In the genomic region with DNA sequence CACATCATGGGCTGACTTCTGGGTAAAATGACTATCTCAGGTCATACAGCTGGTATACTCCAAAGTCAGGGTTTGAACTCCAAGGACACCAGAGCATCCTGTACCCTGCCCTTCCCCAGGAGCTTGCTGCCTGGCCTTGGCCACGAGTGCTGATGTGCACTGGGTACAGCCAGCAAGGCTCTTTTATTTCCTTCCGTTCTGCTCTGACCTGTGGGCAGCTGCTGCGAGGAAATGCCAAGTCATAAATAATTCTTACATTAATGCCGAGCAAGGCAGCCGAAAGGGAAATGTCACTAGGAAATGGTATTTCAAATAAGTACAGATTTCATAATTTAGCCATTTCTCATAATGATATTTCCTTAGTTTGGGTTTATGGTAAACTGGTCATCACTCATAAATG, we compare ENCODE assay signal across 16 mouse cellular contexts. TPM values are rescaled to one million over a fixed set of nuclear protein-coding genes. Genes with fewer than 3 reads are reported as not detected.
DNase-seq lines count a peak whose midpoint lies in the region; ATAC-seq lines count a peak whose summit lies in the region.
"Had no signal": no experiment of that assay in that cellular context is flagged by ENCODE, and none has a peak within 500 bp of the region (broad histone marks: within the 10 kb centered on the region; RNA-seq: fewer than 3 reads in every experiment).

No protein-coding gene starts in this region.

- DNase-seq in kidney, adult 9 months: peak; percentile 28
- no peak for DNase-seq in thymus, postnatal 14 days
- no peak for DNase-seq in cerebellum, adult 11-12 months
- no peak for DNase-seq in cerebellum, adult 9-10 months
- DNase-seq: cerebellum, postnatal 14 days; right cerebral cortex, postnatal 4 days had no signal

- WGBS in midbrain, embryonic 15.5 days: 57% methylated on average over 5 of the region's 5 CpGs
- 71% methylated on average over 5 of the region's 5 CpGs for WGBS in midbrain, embryonic 13.5 days
- 48% methylated on average over 5 of the region's 5 CpGs for WGBS in lung, embryonic 15.5 days

- H3K9ac ChIP-seq in midbrain, embryonic 15.5 days: no peak overlapping the region
- H3K9ac ChIP-seq in midbrain, embryonic 13.5 days (replicated peaks): no peak overlapping the region
- H3K9ac ChIP-seq in lung, embryonic 15.5 days: no peak overlapping the region
- H3K9ac ChIP-seq: embryonic facial prominence, embryonic 15.5 days; forebrain, embryonic 15.5 days; limb, embryonic 15.5 days had no signal

- H3K4me2 ChIP-seq in midbrain, embryonic 15.5 days: no peak overlapping the region
- no peak overlapping the region for H3K4me2 ChIP-seq in midbrain, embryonic 13.5 days (replicated peaks)
- no peak overlapping the region for H3K4me2 ChIP-seq in lung, embryonic 15.5 days
- H3K4me2 ChIP-seq: embryonic facial prominence, embryonic 15.5 days; forebrain, embryonic 15.5 days; limb, embryonic 15.5 days had no signal

- no peaks in the 10 kb centered on the region for H3K36me3 ChIP-seq in midbrain, embryonic 15.5 days (replicated peaks)
- no peaks in the 10 kb centered on the region for H3K36me3 ChIP-seq in midbrain, embryonic 13.5 days
- H3K36me3 ChIP-seq in lung, embryonic 15.5 days: no peaks in the 10 kb centered on the region
- H3K36me3 ChIP-seq: embryonic facial prominence, embryonic 15.5 days; forebrain, embryonic 15.5 days; limb, embryonic 15.5 days had no signal

- H3K9me3 ChIP-seq in midbrain, embryonic 15.5 days: no peaks in the 10 kb centered on the region
- no peaks in the 10 kb centered on the region for H3K9me3 ChIP-seq in midbrain, embryonic 13.5 days
- H3K9me3 ChIP-seq in lung, embryonic 15.5 days: no peaks in the 10 kb centered on the region
- H3K9me3 ChIP-seq: embryonic facial prominence, embryonic 15.5 days; forebrain, embryonic 15.5 days; limb, embryonic 15.5 days had no signal

- ATAC-seq in midbrain, embryonic 15.5 days (replicated peaks): 0 out of 2 replicates have a peak, but pooled peaks have one; percentile 54
- no peak for ATAC-seq in midbrain, embryonic 13.5 days
- 0 out of 2 replicates have a peak, but pooled peaks have one; percentile 60 for ATAC-seq in lung, embryonic 15.5 days (ENCODE audit: borderline replicate concordance, extremely low read depth, low FRiP score, low TSS enrichment)
- ATAC-seq: forebrain, embryonic 15.5 days had no signal

- H3K4me3 ChIP-seq in midbrain, embryonic 15.5 days: no peak overlapping the region
- H3K4me3 ChIP-seq in midbrain, embryonic 13.5 days (replicated peaks): no peak overlapping the region
- no peak overlapping the region for H3K4me3 ChIP-seq in lung, embryonic 15.5 days
- H3K4me3 ChIP-seq: embryonic facial prominence, embryonic 15.5 days; forebrain, embryonic 15.5 days; heart, adult 2 months; left cerebral cortex, adult 2 months; limb, embryonic 15.5 days had no signal

- H3K4me1 ChIP-seq in midbrain, embryonic 15.5 days: no peaks in the 10 kb centered on the region
- no peaks in the 10 kb centered on the region for H3K4me1 ChIP-seq in midbrain, embryonic 13.5 days (replicated peaks)
- H3K4me1 ChIP-seq in lung, embryonic 15.5 days: no peaks in the 10 kb centered on the region
- H3K4me1 ChIP-seq: embryonic facial prominence, embryonic 15.5 days; forebrain, embryonic 15.5 days had no signal

- H3K27me3 ChIP-seq in midbrain, embryonic 15.5 days (replicated peaks): no peaks in the 10 kb centered on the region
- H3K27me3 ChIP-seq in midbrain, embryonic 13.5 days: no peaks in the 10 kb centered on the region
- no peaks in the 10 kb centered on the region for H3K27me3 ChIP-seq in lung, embryonic 15.5 days
- H3K27me3 ChIP-seq: embryonic facial prominence, embryonic 15.5 days; forebrain, embryonic 15.5 days; limb, embryonic 15.5 days had no signal

- no peak overlapping the region for H3K27ac ChIP-seq in midbrain, embryonic 15.5 days
- no peak overlapping the region for H3K27ac ChIP-seq in midbrain, embryonic 13.5 days
- H3K27ac ChIP-seq in lung, embryonic 15.5 days: no peak overlapping the region
- H3K27ac ChIP-seq: embryonic facial prominence, embryonic 15.5 days; forebrain, embryonic 15.5 days; heart, adult 2 months; left cerebral cortex, adult 2 months; limb, embryonic 15.5 days; stomach, postnatal 0 days had no signal

RNA-seq across cellular contexts. Expression of gene Gm47791, which starts 27.3 kb away (rescaled TPM):
- not detected in 2 replicates for polyA plus RNA-seq in midbrain, embryonic 15.5 days (2015; fragmentation: Nextera tagmentation; extraction: Ambion mirVana)
- not detected in 2 replicates for polyA plus RNA-seq in midbrain, embryonic 13.5 days (2015; fragmentation: Nextera tagmentation; extraction: Ambion mirVana)
- not detected in 2 replicates for polyA plus RNA-seq in lung, embryonic 15.5 days (2015; fragmentation: Nextera tagmentation; extraction: Ambion mirVana)
- polyA plus RNA-seq: forebrain, embryonic 15.5 days; heart, adult 2 months; limb, embryonic 15.5 days; midbrain, postnatal 0 days; stomach, postnatal 0 days had no signal

RNA-seq across cellular contexts. Expression of gene Tm4sf20, which starts 30.0 kb away (rescaled TPM):
- 0.27 TPM in 1 of 2 replicates, not detected in the other for polyA plus RNA-seq in midbrain, embryonic 15.5 days (2015; fragmentation: Nextera tagmentation; extraction: Ambion mirVana)
- 0.11 and 0.22 TPM in 2 replicates for polyA plus RNA-seq in midbrain, embryonic 13.5 days (2015; fragmentation: Nextera tagmentation; extraction: Ambion mirVana)
- polyA plus RNA-seq in lung, embryonic 15.5 days (2015; fragmentation: Nextera tagmentation; extraction: Ambion mirVana): 0.10 TPM in 2 replicates
- polyA plus RNA-seq: forebrain, embryonic 15.5 days; heart, adult 2 months; limb, embryonic 15.5 days; midbrain, postnatal 0 days had no signal

RNA-seq across cellular contexts. Expression of gene Agfg1, which starts 41.0 kb away (rescaled TPM):
- 25.2 and 28.3 TPM in 2 replicates for polyA plus RNA-seq in midbrain, embryonic 15.5 days (2015; fragmentation: Nextera tagmentation; extraction: Ambion mirVana)
- polyA plus RNA-seq in midbrain, embryonic 13.5 days (2015; fragmentation: Nextera tagmentation; extraction: Ambion mirVana): 26.5 and 31.0 TPM in 2 replicates
- polyA plus RNA-seq in lung, embryonic 15.5 days (2015; fragmentation: Nextera tagmentation; extraction: Ambion mirVana): 32.1 and 32.3 TPM in 2 replicates
